Mouse (Mus musculus) naive thymus-derived CD4-positive, alpha-beta T cell, adult 2 months (primary cell): Measurements from ENCODE around the gene Dmc1.

Source experiments
- DNase-seq: peaks from one replicate; pipeline ENCODE4 v3.0.0-alpha.2; 2011; ENCODE audit warnings: low read depth

Dmc1 gene

DNA sequence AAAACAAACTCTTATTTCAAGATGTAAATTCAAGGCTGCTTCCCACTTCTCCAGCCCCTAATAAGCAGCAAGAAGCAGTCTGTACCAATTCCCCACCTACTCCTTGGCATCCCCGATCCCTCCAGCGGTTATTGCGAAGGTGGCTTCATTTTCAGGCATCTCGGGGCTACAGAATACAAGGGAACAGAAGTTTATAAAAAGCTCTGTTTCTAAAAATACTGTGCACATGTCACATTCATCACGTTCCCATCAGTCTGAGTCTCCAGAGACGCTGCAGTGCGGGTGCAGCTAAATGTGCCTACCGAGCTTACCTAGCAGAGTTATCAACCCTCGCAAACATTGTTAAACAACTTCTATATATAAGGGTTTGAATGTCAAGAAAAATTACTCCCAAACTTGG lies 42.5 kb downstream of the Dmc1 start:
- DNase-seq, result no peak

DNA sequence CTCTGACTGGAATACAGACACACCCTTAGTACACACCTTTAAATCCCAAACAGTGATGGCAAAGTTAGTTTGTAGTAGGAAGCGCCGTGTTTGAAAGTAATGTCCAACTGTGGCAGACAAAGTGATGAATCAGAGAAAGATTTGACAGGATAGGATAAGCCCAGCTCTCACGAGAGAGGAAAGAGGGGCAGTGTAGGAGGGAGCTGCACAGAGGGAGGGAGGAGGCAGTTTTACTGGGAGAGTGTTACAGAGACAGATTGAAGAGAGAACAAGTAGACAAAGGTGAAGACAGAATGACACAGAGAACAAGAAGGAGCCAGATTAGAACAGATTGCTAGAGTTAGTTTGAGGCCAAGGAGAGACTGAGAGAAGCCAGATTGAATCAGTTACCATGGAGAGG lies 45.3 kb downstream of the Dmc1 start:
- no peak for DNase-seq

DNA sequence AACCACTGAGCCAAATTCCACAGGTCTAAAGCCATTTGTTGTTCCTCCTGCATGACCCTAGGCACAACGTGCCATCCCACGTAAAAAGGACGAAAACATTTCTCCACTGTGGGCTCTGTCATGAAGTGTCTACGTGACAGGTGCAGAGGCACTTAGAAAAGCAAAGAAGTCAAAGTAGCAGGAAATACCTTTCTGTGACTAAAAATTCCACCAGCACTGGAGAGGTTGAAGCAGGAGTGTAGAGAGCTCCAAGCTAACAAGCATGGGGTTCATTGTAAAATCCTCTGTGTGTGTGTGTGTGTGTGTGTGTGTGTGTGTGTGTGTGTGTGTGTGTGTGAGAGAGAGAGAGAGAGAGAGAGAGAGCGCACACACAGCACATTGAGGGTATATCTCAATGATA lies 52.3 kb downstream of the Dmc1 start:
- DNase-seq, result no peak

DNA sequence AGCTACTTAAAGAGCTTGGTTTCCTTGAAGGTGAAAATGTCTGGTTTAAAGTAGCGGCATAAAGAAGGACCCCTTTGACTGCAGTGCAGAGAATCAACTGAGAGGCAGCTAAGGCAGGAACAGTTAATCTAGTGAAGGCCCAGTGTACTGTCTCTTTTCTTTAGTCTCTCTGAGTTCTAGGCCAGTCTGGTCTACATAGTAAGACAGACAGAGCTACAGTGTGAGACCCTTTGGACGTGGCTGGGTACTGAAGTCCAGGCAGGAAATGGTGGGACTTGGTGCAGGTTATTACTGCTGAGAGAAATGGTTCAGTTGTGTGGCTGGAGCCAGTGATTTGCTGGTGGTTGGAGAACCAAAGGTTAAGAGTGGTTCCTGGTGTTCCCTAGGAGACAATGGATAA lies 56.7 kb downstream of the Dmc1 start:
- DNase-seq, result no peak

DNA sequence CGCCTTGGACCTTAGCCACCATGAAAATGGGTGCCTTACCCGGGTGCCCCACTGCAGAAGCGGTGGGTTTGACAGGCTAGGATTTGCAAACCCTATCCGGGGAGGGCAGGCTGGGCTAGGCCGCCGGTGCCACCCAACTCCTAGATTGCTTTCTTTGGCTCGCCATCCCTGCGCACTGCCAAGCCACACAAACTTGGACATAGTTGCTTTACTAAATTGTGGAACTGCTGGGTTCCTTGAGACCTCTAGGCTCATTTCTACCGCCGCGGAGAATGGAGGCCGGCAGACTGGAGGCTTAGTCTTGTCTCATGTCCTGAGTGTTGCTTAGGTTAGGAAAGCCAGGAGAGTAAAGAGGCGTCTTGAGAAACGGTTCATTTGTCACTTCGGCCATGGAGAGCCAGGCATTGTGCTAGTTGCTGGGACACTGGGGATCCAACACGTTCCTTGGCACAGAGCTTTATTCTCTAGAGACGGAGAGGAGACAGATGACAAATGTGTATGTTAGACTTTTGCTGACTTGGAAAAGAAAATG lies 57.6 kb downstream of the Dmc1 start:
- DNase-seq, result no peak

DNA sequence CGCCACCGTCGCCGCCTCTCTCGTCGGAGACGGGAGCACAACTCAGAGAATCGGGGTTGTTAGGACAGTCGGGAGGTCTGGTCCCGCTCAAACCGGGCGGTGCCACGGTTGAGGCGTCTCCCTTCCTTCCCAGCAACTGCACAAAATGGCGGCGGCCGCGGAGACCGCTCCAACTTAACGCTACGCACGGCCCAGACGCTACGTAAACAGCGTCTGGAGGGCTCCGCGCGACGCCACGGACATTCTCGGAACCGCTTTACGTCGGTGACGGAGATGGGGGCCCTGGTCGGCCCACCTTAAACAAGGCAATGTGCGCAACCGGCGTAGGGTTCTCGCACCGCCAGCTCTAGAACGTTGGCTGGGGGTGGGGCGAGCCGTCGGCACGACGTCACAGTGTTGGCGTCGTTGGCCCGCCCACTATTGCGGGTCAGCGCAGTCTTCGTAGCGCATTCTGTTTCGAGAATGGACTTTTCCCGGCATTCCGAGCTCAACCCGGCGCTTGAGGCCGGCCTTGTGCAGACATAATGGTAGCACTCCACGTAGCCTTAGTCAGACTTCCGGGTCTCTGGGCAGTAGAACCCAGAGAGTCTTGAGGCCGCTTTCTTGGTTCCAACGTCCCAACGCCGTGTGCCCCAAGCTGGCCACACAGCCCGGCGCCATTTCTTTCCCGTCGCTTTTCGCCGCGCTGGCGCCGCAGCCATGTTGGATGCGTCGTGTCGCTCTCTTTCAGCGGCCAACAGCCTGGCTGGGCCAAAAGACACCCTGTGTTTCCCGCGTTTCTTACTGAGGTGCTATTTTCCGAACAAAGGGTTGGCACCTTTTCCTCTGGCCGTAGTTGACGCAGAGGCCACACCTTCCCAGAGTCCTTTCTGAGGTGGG lies 58.3 kb downstream of the Dmc1 start, which contains the start of gene Ddx17:
Gene Ddx17 (minus strand): TSS at position 332 of the 879 bp plus-strand sequence.
- DNase-seq, result peak; percentile 100

DNA sequence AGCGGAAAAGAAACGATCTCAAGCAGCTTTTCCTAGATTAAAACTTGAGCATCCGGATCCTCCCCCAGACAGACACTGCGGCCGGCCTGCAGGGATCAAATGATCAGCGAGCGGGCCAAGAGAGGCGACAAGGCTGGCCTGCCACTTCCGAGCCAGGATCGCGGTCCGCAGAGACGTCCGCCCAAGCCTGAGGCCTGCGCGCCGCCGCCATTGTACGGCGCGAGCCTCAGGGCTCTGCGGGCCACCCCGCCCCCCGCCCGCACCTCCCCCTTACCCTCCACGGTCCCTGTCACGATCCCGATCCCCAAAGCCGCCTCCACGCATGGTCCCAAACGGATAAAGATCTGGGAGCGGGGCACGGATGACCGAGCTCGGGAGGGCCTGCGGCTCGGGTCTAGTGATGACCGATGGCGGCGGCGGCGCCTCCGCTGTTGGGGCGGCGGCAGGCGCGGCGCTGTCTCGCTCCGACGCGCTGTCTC lies 58.9 kb downstream of the Dmc1 start:
- DNase-seq, result peak; percentile 74

DNA sequence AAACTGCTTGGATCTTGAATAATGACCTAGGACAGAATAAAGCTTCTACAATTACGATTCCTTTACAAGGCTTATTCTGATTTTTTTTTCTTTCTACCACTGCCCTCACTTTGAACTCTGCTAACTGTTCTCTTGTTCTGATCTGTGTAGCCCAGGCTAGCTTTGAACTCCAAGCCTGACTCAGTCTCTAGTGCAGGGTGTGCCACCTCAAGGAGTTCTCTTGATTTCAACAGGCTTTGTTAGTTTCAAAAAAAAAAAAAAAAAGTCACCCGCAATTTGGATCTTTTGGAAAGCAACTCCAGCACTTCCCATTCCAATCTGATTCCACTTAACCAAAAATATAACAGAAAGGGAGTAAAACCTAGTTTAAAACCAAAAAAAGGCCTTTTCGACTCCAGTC lies 59.4 kb downstream of the Dmc1 start:
- peak; percentile 33 for DNase-seq

DNA sequence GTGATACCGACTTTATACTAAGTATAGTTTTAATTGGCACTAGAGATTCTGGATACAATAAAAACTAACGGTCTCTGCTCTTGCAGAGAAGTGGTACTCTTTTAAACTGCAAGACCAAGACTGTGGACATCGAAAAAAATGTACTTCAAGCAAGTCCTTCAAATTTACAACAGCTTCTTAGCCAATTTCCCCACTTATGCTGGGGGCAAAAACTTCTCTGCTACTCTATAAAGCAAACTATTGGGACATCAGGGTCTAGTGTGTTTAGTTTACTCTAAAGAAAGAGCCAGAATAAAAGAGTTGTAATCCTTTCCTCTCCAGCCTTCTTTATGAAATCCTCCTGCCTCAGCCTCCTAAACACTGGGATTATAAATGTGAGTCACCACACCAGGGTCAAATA lies 60.9 kb downstream of the Dmc1 start:
- no peak for DNase-seq

DNA sequence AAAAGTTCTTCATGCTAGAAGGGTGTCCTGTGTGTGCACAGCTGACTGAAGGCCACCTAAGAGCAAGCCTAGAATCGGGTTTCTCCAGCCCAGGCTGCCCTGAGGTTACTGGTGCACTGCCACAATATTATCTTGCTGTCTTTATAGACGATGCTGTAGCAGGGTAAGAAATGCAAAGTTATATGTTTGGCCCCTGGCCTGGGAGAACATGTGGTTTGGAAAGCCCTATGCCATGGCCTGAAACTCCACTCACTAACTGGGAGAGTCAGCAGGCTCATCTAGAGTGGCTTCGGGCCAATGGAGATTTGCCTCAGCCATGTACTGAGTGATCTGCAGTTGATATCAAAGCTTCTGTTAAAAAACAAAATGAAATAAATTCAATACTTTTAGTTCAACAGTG lies 71.1 kb downstream of the Dmc1 start:
- DNase-seq, result no peak

DNA sequence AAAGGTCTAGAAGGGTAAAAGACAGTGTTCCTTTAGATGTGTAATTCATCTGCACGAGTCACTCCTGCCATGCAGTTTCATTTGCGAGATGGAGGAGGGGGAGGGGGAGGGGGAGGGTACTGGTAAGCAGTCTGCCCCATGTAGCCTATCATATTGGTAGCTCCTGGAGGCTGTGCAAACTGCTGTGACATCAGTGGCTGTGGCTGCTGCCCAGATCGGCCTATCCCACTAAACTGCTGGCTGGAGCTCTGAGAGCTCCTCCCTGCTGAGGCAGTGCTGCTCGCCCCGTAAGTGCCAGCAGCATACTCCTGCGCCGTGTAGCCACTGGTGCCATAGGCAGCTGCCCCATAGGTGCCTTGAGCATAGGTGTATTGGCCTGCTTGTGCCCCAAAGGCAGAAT lies 75.0 kb downstream of the Dmc1 start:
- DNase-seq, result no peak

DNA sequence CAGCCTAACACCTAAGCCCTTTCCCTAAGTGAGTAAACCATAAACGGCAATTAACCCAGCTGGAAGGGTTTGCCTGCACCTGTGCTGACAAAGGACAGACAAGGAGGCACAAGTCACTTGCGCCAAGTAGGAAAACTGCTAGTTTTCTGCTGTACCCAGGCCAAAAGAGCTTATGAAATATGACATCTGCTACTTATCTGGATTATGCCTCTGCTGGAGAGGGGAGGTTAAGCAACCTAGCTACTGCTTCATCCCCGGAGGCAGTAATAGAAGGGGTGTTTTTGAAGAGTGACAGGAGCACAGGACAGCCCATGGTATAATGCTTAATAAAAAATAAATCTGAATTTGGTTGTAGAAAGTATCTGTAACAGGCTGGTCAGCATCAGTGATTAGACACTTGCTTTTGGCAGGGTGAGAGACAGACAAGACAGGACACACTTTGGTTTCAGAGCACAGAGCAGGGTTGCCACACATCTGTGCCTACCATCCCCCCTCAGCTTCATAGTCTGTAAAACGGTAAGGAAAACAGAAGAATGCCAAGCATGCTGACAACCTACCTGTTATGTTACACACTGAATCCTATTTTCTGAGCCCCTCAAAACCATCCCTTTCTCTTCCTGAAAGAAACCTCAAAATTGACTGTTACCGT lies 76.8 kb downstream of the Dmc1 start:
- DNase-seq, result no peak

DNA sequence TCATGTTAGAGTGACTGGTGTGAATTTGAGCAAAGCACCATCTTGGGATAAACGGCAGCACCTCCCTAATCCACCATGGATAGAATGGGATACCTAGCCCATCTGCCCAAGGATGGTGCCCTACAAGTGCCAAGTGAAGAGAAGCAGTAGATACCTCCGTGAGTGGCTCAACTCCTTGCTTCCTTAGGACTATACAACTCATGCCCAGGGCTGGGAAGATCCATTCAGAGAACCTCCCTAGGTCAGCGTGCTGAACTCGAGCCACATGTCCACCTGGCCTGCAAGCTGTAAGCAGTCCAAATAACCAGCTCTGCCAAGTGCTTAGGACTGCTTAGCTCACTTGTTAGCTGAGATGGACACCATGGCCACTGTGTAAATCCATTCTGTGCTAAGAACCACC lies 77.7 kb downstream of the Dmc1 start:
- no peak for DNase-seq

DNA sequence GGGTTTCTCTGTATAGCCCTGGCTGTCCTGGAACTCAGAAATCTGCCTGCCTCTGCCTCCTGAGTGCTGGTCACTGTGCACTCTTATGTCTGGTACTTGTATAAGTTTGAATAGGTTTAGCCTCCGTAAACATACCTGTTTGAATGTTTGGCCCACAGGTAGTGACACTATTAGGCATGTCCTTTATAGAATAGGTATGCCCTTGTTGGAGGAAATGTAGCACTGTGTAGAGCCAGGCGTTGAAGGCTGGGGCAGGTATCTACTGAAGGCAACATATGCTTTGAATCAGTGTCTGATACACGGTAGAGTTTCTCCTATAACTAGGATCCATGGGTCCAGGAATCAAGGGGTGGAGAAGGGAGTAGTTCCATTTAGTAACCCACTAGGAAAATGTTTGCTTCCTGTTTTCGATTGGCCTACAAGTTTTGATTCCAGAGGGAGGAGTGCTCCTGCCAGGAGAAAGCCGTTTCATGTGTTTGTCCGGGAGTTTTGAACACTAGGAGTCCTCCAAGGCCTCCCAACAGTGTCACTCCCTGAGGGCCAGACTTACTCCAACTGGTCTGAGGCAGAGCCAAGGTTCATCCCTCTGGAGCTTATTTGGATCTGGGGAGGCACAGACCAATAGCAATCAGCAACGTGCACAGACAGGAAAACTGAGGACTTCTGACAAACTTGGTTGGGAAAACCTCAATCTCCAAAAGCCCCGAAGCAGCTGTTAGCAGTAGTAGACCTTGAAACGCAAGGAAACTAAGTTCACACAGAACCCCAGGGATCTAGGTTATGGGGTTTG lies 78.7 kb downstream of the Dmc1 start:
- no peak for DNase-seq

DNA sequence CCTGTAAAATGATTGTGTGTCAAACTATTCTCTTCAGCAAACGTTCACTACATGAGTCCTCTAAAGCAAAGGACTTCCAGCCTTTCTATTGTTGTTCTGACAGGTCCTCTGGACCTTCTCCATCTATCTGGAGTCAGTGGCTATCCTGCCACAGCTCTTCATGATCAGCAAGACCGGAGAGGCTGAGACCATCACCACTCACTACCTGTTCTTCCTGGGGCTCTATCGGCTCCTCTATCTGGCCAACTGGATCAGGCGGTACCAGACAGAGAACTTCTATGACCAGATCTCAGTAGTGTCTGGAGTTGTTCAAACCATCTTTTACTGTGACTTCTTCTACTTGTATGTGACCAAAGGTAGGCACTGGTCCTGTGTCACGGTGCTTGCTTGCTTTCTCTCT lies 79.3 kb downstream of the Dmc1 start:
- DNase-seq, result no peak

DNA sequence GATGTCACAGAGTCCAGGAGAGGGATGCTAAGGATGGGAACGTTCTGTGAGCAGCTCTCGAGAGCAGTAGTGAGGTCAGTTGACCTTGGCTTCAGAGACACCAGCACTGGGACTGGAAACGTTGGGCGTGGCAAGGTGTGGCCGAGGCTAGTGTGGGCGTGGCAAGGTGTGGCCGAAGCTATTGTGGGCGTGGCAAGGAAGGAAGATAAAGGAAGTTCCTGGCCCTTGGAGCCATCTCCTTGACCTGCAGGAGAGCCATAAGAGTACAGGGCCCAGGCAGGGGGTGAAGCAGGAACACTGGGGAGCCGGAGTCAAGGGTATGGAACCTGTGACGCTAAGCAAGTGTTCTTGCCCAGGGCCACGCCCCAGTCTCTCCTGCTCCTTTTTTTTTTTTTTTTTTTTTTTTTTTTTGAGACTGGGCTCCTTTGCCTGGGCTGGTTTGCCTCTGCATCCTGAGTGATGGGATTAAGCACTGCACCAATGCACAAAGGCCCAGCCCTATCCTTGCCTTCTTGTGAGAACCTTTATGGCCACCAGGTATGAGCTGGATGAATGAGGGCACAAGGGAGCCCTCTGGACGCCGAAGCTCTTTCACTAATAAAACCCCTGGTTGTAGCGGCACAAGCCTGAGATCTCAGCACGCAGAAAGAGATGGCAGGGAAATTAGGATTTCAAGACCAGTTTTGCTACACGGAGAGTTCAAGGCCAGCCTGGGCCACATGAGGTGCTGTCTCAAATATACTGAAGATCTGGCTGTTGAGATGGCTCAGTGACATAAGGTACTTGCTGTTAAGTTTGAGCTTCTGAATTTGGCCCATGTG lies 85.3 kb downstream of the Dmc1 start:
- no peak for DNase-seq

DNA sequence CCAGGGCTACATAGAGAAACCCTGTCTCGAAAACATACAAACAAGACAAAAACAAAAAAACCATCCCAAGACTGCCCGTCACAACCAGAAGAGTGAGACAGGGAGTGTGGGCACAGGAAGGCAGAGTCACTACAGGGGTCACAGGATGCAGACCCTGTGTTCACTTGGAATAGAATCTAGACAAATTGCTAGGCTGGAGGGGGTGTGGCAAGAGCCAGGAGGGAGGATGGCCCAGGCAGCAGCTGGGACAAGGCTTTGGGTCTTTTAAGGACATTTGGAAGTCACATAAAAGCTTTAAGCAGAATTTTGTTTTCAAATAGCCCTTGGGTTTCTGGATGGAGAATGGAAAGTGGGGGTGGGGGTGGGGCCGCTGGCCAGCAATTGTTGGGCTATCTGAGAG lies 86.3 kb downstream of the Dmc1 start:
- no peak for DNase-seq

DNA sequence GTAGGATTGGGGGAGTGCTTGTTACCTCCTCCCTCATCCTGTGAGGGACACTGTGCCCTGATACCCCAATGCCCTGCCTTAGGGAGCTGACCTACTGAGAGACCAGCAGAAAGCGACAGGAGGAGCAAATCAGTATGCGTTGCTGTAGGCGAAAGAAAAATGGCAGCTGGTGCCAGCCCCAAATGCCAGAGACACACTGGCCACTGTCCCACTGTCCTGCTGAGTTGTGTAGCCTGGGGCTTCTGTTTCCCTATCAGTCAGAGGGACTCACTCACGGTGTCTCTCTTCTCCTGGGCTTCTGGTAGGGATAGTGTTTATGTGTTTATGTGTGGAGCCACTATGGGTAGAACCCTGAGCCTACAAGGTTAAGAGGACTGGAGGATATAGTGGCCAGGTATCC lies 87.2 kb downstream of the Dmc1 start:
- no peak for DNase-seq

DNA sequence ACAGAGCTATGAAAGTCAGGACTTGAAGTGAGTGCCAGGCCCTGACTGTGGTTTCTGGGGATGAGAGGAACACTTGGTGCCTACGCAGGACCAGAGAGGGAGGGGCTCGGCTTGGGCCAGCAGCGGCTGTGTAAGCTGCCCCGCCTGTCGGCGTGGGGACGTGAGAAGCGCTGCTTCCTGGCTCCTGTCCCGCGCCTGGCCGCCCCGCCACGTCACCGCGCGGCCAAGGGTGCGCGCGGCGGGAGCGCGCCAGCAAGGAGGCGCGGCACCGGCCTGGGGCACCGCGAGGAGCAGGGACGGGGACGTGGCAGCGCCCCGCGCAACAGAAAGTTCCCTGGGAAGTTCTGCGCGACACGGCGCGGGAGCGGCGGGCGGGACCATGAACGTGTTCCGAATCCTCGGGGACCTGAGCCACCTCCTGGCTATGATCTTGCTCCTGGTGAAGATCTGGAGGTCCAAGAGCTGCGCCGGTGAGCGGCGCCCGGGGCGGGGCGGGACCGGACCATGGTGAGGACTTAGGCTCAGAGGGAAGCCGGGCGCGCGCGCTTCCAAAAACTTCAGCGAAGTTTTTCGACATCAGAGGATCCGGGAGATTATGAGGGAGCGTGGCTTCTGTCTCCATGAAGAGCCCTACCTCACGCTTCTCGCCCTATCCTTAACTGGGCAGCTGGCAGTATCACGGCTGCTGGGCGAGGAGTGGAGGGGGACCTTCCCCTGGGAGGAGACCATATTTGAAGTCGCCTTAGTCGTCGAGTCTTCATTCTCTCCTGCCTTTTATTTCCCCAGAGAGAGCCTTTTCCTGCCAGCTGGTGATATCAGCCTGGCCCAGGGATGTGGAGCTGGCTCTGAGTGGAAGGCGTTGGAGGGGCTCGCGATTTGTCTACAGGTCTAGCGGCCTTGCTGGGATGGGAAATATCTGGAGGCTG lies 88.5 kb downstream of the Dmc1 start, which contains the start of gene Kdelr3:
Gene Kdelr3 (plus strand): TSS at position 241 of the 926 bp plus-strand sequence.
- peak; percentile 34 for DNase-seq

DNA sequence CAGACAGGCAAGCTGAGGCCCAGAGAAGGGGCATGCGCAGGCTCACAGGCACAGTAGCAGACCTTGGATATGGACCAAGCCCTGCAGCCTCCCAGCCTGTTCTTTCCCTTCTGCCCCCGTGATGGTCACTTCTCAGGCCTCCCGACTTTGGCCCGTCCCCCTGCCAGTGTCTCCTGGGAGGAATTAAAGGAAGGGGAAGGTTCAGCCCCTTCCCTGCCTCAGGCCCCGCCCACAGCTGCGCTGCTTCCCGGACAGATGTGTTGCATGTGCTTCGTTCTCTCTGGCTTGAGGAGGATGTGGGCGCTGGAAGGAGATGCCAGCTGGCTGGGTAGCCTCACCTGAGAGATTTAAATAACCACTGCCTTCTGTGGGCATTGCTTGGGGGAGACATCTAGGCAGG lies 91.0 kb downstream of the Dmc1 start:
- DNase-seq, result no peak
